Mouse (Mus musculus) megakaryocyte, embryonic 14.5 days (primary cell): ENCODE results near the gene Htra3. TPM values are rescaled to one million over a fixed set of nuclear protein-coding genes. Genes with fewer than 3 reads are reported as not detected.

Experiments used
- H3K27me3 ChIP-seq: replicated peaks from 2 replicates; pipeline ENCODE3; 2012; ENCODE audit warnings: inconsistent platforms
- H3K36me3 ChIP-seq: replicated peaks from 2 replicates; pipeline ENCODE3; 2012; ENCODE audit warnings: low read length, inconsistent platforms, mixed read lengths
- H3K4me1 ChIP-seq: 2 replicates; pipeline ENCODE4 v1.6.1; 2012; ENCODE audit warnings: inconsistent platforms
- H3K4me3 ChIP-seq: replicated peaks from 2 replicates; pipeline ENCODE3; 2012; ENCODE audit warnings: moderate library complexity, mild to moderate bottlenecking, inconsistent platforms
- H3K9me3 ChIP-seq: 2 replicates; pipeline ENCODE4 v1.6.1; 2012; ENCODE audit warnings: inconsistent platforms
- FLI1 ChIP-seq: IDR thresholded peaks from 2 replicates; pipeline ENCODE4 v1.6.1; 2012; ENCODE audit warnings: low read length, inconsistent platforms, mixed read lengths
- GATA1 ChIP-seq: IDR thresholded peaks from 3 replicates; pipeline ENCODE4 v1.6.1; 2012; ENCODE audit warnings: mixed read lengths, low read length, inconsistent platforms, borderline replicate concordance
- polyA plus RNA-seq: library from polyadenylated mRNA; stranded (reverse); fragments of >175 nt; gene quantifications from 2 replicates; pipeline ENCODE4 v1.2.3, GENCODE M21; 2012; ENCODE audit warnings: low replicate concordance; ENCODE audit not compliant: insufficient read depth

The Htra3 gene
- polyA plus RNA-seq, 1 experiment: 1.2 TPM

DNA sequence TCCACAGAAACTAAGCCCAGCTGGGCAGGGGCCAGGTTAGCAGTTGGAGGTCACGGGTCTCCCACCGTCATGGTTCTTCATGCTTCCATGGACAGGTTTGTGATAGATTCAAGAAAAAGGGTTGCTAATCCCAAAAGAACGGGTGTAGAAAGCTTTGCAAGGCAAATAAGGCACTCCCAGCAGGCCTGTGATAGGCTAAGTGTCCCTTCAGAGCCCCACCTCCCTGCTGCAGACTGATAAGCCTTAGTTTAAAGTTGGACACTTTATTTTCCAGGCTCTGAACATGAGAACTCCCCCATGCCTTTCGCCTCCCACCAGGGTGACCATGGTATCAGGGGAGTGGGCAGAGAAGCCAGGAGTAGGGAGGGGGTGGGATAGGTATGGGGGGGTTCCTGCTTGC lies 35.5 kb downstream of the Htra3 start:
- Histone ChIP-seq H3K4me3 (no peak overlapping the region), H3K36me3 (no peaks in the 10 kb centered on the region), H3K9me3 (no peaks in the 10 kb centered on the region), H3K4me1 (peaks cover 28% of the 10 kb centered on the region), H3K27me3 (peaks cover 76% of the 10 kb centered on the region)
- TF ChIP-seq FLI1 (no peak), GATA1 (no peak)

DNA sequence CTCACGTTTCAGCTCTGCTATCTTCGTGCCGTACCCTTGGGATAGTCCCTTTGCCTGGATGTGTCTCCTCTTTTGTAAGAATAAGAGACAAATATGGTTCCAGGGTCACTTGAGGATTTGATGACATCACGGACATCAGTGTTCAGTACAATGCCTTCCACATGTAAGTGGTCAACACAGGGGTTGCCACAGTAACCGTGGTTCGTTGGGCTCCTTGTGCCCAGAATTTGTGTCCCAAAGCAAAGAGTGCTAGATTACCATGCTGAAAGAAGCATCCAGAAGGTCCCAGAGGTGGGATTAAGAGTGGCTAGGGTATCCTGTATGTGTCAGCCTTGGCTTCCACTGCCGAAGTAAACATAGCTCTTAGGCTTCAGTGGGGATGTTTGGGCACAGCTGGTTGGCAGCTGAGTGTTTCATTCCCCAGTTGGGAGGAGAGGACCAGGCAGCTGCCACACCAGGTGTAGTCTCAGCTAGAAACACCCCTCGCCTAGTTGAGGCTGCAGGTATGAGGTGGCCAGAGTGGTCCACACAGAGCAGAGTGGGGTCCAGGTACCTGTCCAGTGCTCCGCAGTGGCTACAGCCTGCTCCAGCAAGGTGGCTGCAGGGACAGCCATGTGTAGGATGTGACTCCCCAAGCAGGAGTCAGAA lies 36.1 kb downstream of the Htra3 start:
- Histone ChIP-seq H3K4me3 (no peak overlapping the region), H3K4me1 (peaks cover 24% of the 10 kb centered on the region), H3K9me3 (0 out of 2 replicates have a peak, but pooled peaks cover 3% of the 10 kb centered on the region), H3K36me3 (no peaks in the 10 kb centered on the region), H3K27me3 (peaks cover 76% of the 10 kb centered on the region)
- TF ChIP-seq FLI1: no peak
- no peak for TF ChIP-seq GATA1

- peaks cover 22% of the 10 kb centered on the region for H3K4me1 ChIP-seq
- 0 out of 2 replicates have a peak, but pooled peaks cover 4% of the 10 kb centered on the region for H3K9me3 ChIP-seq
- no peak overlapping the region for H3K4me3 ChIP-seq
- H3K36me3 ChIP-seq: no peaks in the 10 kb centered on the region
- peaks cover 70% of the 10 kb centered on the region for H3K27me3 ChIP-seq
- TF ChIP-seq GATA1: no peak
- no peak for TF ChIP-seq FLI1
Measured at GRCm38 (mm10) chr5:35641961-35642584, 37.5 kb downstream of the Htra3 start.

DNA sequence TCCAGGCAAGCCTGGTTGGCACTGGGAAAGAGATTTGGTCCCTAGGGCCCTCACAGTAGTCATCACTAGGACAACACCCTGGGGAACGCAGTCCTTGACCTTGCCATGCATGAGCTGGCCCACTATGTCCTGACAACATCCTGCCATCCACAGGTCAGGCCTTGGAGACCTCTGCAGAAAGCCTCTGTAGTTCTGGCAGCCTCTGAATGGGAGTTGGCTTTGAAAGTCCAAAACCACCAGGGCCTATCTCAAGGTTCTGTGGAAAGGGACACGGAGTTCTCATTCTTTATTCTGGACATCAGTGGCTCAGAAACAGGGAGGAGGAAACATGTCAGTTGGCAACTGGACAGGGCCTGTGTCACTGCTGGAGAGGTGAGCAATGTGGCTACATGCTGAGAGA lies 43.6 kb downstream of the Htra3 start:
- no peaks in the 10 kb centered on the region for H3K36me3 ChIP-seq
- peaks cover 14% of the 10 kb centered on the region; the same call in 1 of the 2 replicates for H3K4me1 ChIP-seq
- TF ChIP-seq GATA1 (no peak), FLI1 (no peak)
- no peak overlapping the region for H3K4me3 ChIP-seq
- peaks cover 73% of the 10 kb centered on the region for H3K27me3 ChIP-seq
- H3K9me3 ChIP-seq: 0 out of 2 replicates have a peak, but pooled peaks cover 4% of the 10 kb centered on the region

GRCm38 (mm10) chr5:35632841-35633240 lies 46.7 kb downstream of the Htra3 start:
- H3K36me3 ChIP-seq: no peaks in the 10 kb centered on the region
- H3K27me3 ChIP-seq: peaks cover 79% of the 10 kb centered on the region
- H3K4me3 ChIP-seq: no peak overlapping the region
- no peak for TF ChIP-seq GATA1
- TF ChIP-seq FLI1: no peak
- peaks cover 14% of the 10 kb centered on the region; the same call in 1 of the 2 replicates for H3K4me1 ChIP-seq
- no peaks in the 10 kb centered on the region for H3K9me3 ChIP-seq

DNA sequence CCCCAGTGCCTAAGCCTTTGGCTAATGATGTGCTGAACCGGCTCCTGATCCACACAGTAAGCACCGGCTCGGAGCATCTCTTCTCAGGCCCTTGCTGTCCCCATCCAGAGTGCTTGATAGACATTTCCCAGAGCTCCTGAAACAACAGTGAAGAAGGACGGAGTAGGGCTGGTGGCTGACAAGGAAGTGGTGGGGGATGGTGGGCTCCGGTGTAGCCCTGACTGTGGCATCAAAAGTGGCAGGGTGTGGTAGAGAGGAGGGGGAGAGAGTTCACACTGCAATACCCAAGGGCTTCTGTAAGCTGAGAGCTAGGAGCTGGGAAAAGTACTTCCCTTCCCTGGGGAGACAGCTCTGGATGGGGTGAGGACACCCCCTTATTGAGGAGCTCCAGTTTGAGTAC lies 47.8 kb downstream of the Htra3 start:
- H3K4me1 ChIP-seq: peaks cover 18% of the 10 kb centered on the region; the same call in 1 of the 2 replicates
- TF ChIP-seq FLI1 (no peak), GATA1 (no peak)
- H3K4me3 ChIP-seq: no peak overlapping the region

GRCm38 (mm10) chr5:35631224-35631623 lies 48.4 kb downstream of the Htra3 start:
- Histone ChIP-seq H3K4me1 (peaks cover 18% of the 10 kb centered on the region; the same call in 1 of the 2 replicates), H3K9me3 (peaks cover 9% of the 10 kb centered on the region; the same call in 1 of the 2 replicates), H3K27me3 (peaks cover 80% of the 10 kb centered on the region), H3K4me3 (no peak overlapping the region), H3K36me3 (no peaks in the 10 kb centered on the region)
- TF ChIP-seq GATA1 (no peak), FLI1 (no peak)

More for the DNA sequence above, 47.8 kb downstream of the Htra3 start:
- Histone ChIP-seq H3K9me3 (0 out of 2 replicates have a peak, but pooled peaks cover 4% of the 10 kb centered on the region), H3K27me3 (peaks cover 79% of the 10 kb centered on the region), H3K36me3 (no peaks in the 10 kb centered on the region)

DNA sequence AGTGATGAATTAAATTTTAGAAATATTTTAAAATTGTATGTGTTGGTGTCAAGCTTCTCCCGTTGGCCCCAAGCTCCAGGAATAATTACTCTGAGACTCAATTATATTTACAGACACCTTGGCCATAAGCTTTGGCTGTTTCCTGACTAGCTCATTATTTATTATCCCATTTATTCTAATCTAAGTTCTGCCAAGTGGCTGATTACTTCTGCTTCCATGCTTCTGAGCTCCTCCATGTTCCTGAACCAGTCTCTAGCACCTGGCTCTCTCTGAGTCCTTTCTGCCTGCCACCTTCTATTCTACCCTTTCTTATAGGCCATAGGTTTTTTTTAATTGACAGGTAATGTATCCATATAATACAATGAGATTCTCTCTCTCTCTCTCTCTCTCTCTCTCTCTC lies 48.9 kb downstream of the Htra3 start:
- TF ChIP-seq FLI1 (no peak), GATA1 (no peak)
- H3K4me3 ChIP-seq: no peak overlapping the region
- H3K9me3 ChIP-seq: peaks cover 9% of the 10 kb centered on the region; the same call in 1 of the 2 replicates
- peaks cover 82% of the 10 kb centered on the region for H3K27me3 ChIP-seq
- no peaks in the 10 kb centered on the region for H3K36me3 ChIP-seq
- peaks cover 19% of the 10 kb centered on the region for H3K4me1 ChIP-seq

DNA sequence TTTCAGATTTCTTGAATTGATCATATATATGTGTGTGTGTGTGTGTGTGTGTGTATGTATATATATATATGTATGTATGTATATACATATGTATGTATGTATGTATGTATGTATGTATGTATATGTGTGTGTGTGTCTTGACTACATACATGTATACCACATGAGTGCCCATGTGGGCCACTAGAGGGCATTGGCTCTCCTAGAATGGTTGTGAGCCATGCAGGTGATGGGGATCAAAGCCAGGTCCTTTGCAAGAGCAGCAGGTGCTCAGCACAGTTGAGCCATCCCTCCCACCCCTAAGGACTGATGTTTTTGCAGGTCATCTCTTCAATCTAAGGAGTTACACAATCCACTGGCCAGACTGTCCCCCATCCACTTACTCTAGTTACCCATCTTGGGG lies 50.2 kb downstream of the Htra3 start:
- peaks cover 32% of the 10 kb centered on the region for H3K4me1 ChIP-seq

GRCm38 (mm10) chr5:35628685-35629084 lies 50.9 kb downstream of the Htra3 start:
- Histone ChIP-seq H3K4me3 (no peak overlapping the region), H3K4me1 (peaks cover 39% of the 10 kb centered on the region), H3K27me3 (peaks cover 90% of the 10 kb centered on the region), H3K36me3 (no peaks in the 10 kb centered on the region), H3K9me3 (peaks cover 9% of the 10 kb centered on the region; the same call in 1 of the 2 replicates)
- TF ChIP-seq GATA1: no peak
- no peak for TF ChIP-seq FLI1

More for the DNA sequence above, 50.2 kb downstream of the Htra3 start:
- Histone ChIP-seq H3K9me3 (peaks cover 9% of the 10 kb centered on the region; the same call in 1 of the 2 replicates), H3K4me3 (no peak overlapping the region), H3K36me3 (no peaks in the 10 kb centered on the region), H3K27me3 (peaks cover 86% of the 10 kb centered on the region)
- no peak for TF ChIP-seq GATA1
- TF ChIP-seq FLI1: no peak
